Mouse (Mus musculus) brain, embryonic 14.5 days (tissue): ENCODE data around the gene Elane.

Experiments used
- CTCF ChIP-seq: fragments of 200-500 bp; IDR thresholded peaks from 2 replicates; pipeline ENCODE4 v1.5.1; 2012; ENCODE audit warnings: inconsistent platforms, mild to moderate bottlenecking, moderate library complexity, borderline replicate concordance; ENCODE audit not compliant: insufficient read depth, insufficient read length; ENCODE audit errors: extremely low read depth
- POLR2A ChIP-seq: fragments of 200-500 bp; IDR thresholded peaks from 2 replicates; pipeline ENCODE4 v1.6.1; 2012; ENCODE audit warnings: mild to moderate bottlenecking, inconsistent platforms, borderline replicate concordance; ENCODE audit not compliant: poor library complexity, insufficient read depth, insufficient read length, severe bottlenecking; ENCODE audit errors: extremely low read depth

DNA sequence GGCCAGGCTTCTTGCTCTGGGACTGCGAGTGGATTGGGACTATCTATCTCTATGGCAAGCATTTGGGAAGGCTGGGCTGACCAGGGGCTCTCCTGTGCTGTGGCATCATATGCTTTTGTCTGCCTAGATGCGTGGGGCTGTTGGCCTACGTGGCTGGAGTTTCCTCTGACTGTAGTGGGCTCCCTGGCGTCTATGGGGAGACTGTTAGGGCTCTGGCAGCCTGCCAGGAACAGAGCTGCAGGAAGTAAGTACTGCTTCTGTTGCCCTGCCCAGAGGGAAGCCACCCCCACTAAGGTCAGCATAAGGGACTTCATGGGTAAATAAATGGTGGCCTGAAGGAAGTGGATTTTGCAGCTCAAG lies 28.6 kb upstream of the Elane start:
- no peak for TF ChIP-seq CTCF
- TF ChIP-seq POLR2A, result no peak
